Mouse (Mus musculus) liver, embryonic 14.5 days (tissue): Measurements from ENCODE around the gene Hhipl1. TPM values are rescaled to one million over a fixed set of nuclear protein-coding genes. Genes with fewer than 3 reads are reported as not detected.

Experiments
- ATAC-seq: fragments of 200-750 bp; cut with Nextera tagmentation; 2 replicates; pipeline ENCODE4 v1.8.0; 2017; ENCODE audit warnings: moderate number of reproducible peaks, mild to moderate bottlenecking, moderate library complexity; ENCODE audit not compliant: insufficient read depth
- DNase-seq, 3 experiments: peaks; one replicate each; pipeline ENCODE4 v3.0.0-alpha.2; 2012 to 2013; ENCODE audit warnings: low read depth in 3 of 3, low spot score in 3 of 3
- H3K27ac ChIP-seq: fragments of 300-500 bp; sonication (generic); 2 replicates; pipeline ENCODE4 v1.5.1; 2014; ENCODE audit warnings: moderate library complexity, mild to moderate bottlenecking, control low read depth, inconsistent platforms
- H3K27me3 ChIP-seq: fragments of 300-500 bp; sonication (generic); 2 replicates; pipeline ENCODE4 v1.6.1; 2014; ENCODE audit warnings: mild to moderate bottlenecking, low read length, moderate library complexity; ENCODE audit not compliant: control insufficient read depth, insufficient read depth
- H3K36me3 ChIP-seq: fragments of 300-500 bp; sonication (generic); replicated peaks from 2 replicates; pipeline ENCODE4 v1.6.1; 2014; ENCODE audit warnings: low read depth; ENCODE audit not compliant: control insufficient read depth, insufficient read depth
- H3K4me1 ChIP-seq, 2 experiments: fragments of 200-500 bp in 1 of 2; fragments of 300-500 bp in 1 of 2; sonication (generic) in 1 of 2; replicated peaks; 2 replicates each; pipeline ENCODE4 v1.6.1; 2012 to 2014; ENCODE audit warnings: antibody characterized with exemption in 1 of 2, inconsistent platforms in 1 of 2, low read length in 1 of 2; ENCODE audit not compliant: control insufficient read depth in 2 of 2, insufficient read depth in 2 of 2
- H3K4me2 ChIP-seq: fragments of 300-500 bp; sonication (generic); 2 replicates; pipeline ENCODE4 v1.6.1; 2014; ENCODE audit warnings: low read depth, mild to moderate bottlenecking, control low read depth, moderate library complexity
- H3K4me3 ChIP-seq, 2 experiments: fragments of 200-500 bp in 1 of 2; fragments of 300-500 bp in 1 of 2; sonication (generic) in 1 of 2; 2 replicates each; pipeline ENCODE4 v1.5.1; 2012 to 2014; ENCODE audit warnings: low read depth in 2 of 2, low read length in 2 of 2, mild to moderate bottlenecking in 2 of 2, control low read depth in 1 of 2, inconsistent platforms in 1 of 2, moderate library complexity in 1 of 2; ENCODE audit not compliant: insufficient read depth in 1 of 2
- H3K9ac ChIP-seq: fragments of 300-500 bp; sonication (generic); replicated peaks from 2 replicates; pipeline ENCODE4 v1.6.1; 2014; ENCODE audit warnings: mild to moderate bottlenecking, control low read depth, moderate library complexity
- H3K9me3 ChIP-seq: fragments of 300-500 bp; sonication (generic); 2 replicates; pipeline ENCODE4 v1.6.1; 2016; ENCODE audit warnings: low read length, mixed read lengths; ENCODE audit not compliant: control insufficient read depth
- CTCF ChIP-seq: IDR thresholded peaks from 2 replicates; pipeline ENCODE4 v1.5.1; 2016; ENCODE audit warnings: antibody characterized with exemption, low read depth, control low read depth
- EP300 ChIP-seq: IDR thresholded peaks from 2 replicates; pipeline ENCODE4 v1.6.1; 2016; ENCODE audit warnings: antibody characterized with exemption, low read depth
- WGBS: fragments of 180-500 bp; shearing (Covaris S2); extraction: QIAGEN DNeasy Blood & Tissue Kit; methylation state at CpG from one replicate; pipeline ENCODE4 v1.1.7; 2014; ENCODE audit not compliant: insufficient replicate concordance; 5-methylcytosine and 5-hydroxymethylcytosine counted together
- polyA plus RNA-seq, 2 experiments: library from polyadenylated mRNA; depleted of rRNA in 1 of 2; stranded (reverse) in 1 of 2; unstranded in 1 of 2; fragments of >200 nt; fragmentation: Nextera tagmentation in 1 of 2; extraction: Ambion mirVana in 1 of 2; gene quantifications; 2 replicates each; pipeline versions ENCODE4 v1.2.1 to v1.2.3; 2012 to 2014

Hhipl1 gene
- polyA plus RNA-seq, 2 experiments: 0.03 TPM; not detected in 1

DNA sequence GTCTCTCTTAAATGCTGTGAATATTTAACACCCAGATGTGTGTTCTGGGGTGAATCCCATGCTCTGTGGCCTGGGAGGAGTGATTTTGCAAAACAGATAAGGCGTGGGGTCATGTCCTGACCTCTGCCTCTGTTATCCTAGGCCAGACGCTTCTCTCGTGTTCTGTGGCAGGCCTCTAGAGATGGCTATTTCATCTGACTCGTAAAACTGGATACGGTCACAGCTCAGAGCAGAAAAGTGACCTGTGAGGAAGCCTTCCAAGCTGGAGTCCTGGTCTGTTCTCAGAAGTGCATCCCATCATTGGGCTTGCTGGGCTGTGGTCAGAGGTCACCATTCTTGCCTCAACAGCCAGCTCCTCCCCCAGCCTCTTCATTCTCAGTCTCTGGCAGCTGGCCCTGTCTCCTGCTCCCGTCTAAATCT lies 6.4 kb downstream of the Hhipl1 start:
- no peak for TF ChIP-seq CTCF
- TF ChIP-seq EP300: no peak
- no peaks in the 10 kb centered on the region for H3K36me3 ChIP-seq
- no peaks in the 10 kb centered on the region for H3K4me1 ChIP-seq
- no peak overlapping the region for H3K4me2 ChIP-seq
- no peak overlapping the region for H3K9ac ChIP-seq
- no peaks in the 10 kb centered on the region for H3K9me3 ChIP-seq
- DNase-seq (no peak), ATAC-seq (no peak)
- no peak overlapping the region for H3K27ac ChIP-seq
- peaks cover 15% of the 10 kb centered on the region for H3K27me3 ChIP-seq
- 31% methylated on average over 6 of the region's 6 CpGs for WGBS
- no peak overlapping the region for H3K4me3 ChIP-seq

DNA sequence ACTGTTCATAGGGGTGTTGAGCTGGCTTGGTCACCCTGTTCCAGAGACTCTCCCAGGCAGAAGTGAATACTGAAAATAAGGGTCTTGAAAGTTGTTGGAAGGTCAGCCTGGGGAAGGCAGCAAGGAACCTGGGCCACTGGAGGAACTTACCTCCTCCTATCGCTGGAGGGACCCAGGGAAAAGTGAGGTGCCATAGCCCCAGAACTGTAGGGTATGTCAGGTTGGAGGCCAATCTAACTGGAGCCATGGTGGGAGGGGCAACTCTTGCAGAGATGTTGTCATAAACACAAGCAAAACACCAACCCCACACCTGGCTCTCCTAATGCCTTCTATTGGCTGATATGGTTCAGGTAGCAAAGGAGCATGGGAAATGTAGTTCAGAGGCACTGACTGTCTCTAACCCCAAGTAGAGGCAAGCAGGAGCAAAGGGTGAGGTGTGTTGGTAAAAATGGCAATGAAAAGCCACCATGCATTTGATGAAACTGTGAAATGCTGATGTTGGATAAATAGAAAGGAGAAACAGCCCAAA lies 7.2 kb downstream of the Hhipl1 start:
- TF ChIP-seq CTCF (no peak), EP300 (no peak)
- Histone ChIP-seq H3K27me3 (peaks cover 22% of the 10 kb centered on the region), H3K9ac (no peak overlapping the region), H3K27ac (no peak overlapping the region), H3K36me3 (no peaks in the 10 kb centered on the region), H3K4me3 (no peak overlapping the region), H3K4me2 (no peak overlapping the region), H3K9me3 (no peaks in the 10 kb centered on the region), H3K4me1 (no peaks in the 10 kb centered on the region)
- 67% methylated on average over 1 of the region's 1 CpGs for WGBS
- DNase-seq (no peak), ATAC-seq (no peak)

DNA sequence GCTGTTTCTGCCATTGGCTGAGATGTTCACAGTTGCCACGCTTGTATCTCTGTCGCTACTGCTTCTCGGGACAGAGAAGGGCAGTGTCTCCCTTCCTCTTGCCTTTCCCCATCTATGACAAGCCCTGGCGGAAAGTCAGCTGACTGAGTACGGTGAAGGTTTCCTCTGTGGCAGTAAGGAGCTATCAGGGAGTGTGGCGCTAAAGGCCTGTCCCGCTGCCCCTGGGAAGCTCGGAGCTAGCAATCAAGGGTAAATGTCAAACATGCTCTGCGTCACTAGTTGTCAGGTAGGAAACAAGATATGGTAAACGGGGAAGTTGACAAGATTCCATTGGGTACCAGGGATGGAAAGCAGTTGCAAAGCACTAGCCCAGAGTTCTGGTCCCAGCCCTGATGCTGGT lies 9.7 kb downstream of the Hhipl1 start:
- Histone ChIP-seq H3K4me1 (no peaks in the 10 kb centered on the region), H3K4me3 (no peak overlapping the region), H3K27ac (no peak overlapping the region), H3K9me3 (no peaks in the 10 kb centered on the region), H3K9ac (no peak overlapping the region), H3K27me3 (peaks cover 42% of the 10 kb centered on the region), H3K36me3 (no peaks in the 10 kb centered on the region), H3K4me2 (no peak overlapping the region)
- DNase-seq: no peak
- TF ChIP-seq EP300: no peak
- TF ChIP-seq CTCF: no peak
- 20% methylated on average over 10 of the region's 10 CpGs for WGBS
- ATAC-seq: no peak

DNA sequence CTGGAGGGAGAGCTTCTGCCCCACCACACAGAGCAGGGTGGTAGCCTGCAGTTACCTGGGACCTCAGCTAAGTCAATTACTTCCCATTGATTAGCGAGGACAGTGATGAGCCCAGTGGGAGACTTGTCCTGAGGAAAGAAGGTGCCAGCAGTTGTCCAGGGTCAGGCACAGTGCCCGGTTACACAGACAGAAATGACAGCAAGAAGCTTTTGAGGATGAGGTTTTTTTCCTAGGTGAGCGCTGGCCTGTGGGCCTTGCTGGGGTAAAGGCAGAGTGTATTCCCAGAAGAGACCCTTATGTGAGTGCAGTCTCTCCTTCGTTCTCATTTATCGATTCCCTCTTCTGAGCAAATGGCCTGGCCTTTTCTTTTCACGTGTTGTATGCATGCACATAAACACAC lies 10.6 kb downstream of the Hhipl1 start:
- Histone ChIP-seq H3K36me3 (no peaks in the 10 kb centered on the region), H3K27ac (no peak overlapping the region), H3K9ac (no peak overlapping the region), H3K9me3 (no peaks in the 10 kb centered on the region), H3K27me3 (peaks cover 42% of the 10 kb centered on the region), H3K4me3 (no peak overlapping the region), H3K4me1 (no peaks in the 10 kb centered on the region), H3K4me2 (no peak overlapping the region)
- ATAC-seq (no peak), DNase-seq (no peak)
- 40% methylated on average over 6 of the region's 6 CpGs for WGBS
- TF ChIP-seq CTCF: no peak
- TF ChIP-seq EP300: no peak

DNA sequence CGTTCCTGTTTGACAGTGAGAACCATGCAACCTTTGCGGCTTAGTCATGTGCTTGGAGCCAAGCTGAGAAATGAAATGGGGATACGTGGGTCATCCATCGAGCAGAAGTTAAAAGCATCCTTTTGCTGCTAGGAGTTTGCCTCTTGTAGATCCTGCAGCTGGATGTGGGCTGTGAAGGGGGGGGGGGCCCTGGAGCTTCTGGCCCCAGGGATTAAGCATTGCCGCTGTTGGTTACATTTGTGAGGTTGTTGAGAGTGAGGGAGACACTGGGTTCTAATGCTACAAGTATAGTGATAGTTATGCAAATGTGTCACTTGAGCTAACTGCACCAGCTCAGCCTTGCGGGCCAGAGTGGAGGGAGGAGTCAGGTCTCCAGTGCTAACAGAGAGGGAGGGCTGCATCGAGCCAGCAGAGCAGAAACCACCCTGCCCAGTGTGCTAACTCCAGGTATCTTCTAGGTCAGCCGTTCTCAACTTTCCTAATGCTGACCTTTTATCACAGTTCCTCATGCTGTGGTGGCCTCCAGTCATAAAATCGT lies 11.2 kb downstream of the Hhipl1 start:
- H3K4me1 ChIP-seq: no peaks in the 10 kb centered on the region
- H3K36me3 ChIP-seq: no peaks in the 10 kb centered on the region
- DNase-seq (no peak), ATAC-seq (no peak)
- no peak overlapping the region for H3K4me2 ChIP-seq
- TF ChIP-seq EP300: no peak
- TF ChIP-seq CTCF: no peak
- no peak overlapping the region for H3K4me3 ChIP-seq
- peaks cover 42% of the 10 kb centered on the region for H3K27me3 ChIP-seq
- H3K9me3 ChIP-seq: no peaks in the 10 kb centered on the region
- H3K27ac ChIP-seq: no peak overlapping the region
- no peak overlapping the region for H3K9ac ChIP-seq
- 7% methylated on average over 9 of the region's 9 CpGs for WGBS
